Mouse (Mus musculus) hindbrain, embryonic 11.5 days (tissue): ENCODE measurements around the gene Prdm1. TPM values are rescaled to one million over a fixed set of nuclear protein-coding genes. Genes with fewer than 3 reads are reported as not detected.

Source experiments
- ATAC-seq: fragments of 200-750 bp; cut with Nextera tagmentation; 2 replicates; pipeline ENCODE4 v1.8.0; 2017; ENCODE audit warnings: mild to moderate bottlenecking, moderate TSS enrichment, moderate library complexity; ENCODE audit not compliant: low FRiP score
- DNase-seq: peaks from one replicate; pipeline ENCODE4 v3.0.0-alpha.2; 2015; ENCODE audit warnings: low spot score
- H3K27ac ChIP-seq: fragments of 300-500 bp; sonication (generic); 2 replicates; pipeline ENCODE4 v1.5.1; 2014; ENCODE audit warnings: mild to moderate bottlenecking, low read depth, low read length
- H3K27me3 ChIP-seq: fragments of 300-500 bp; sonication (generic); 2 replicates; pipeline ENCODE4 v1.6.1; 2014; ENCODE audit warnings: mild to moderate bottlenecking, low read length, moderate library complexity, mixed read lengths; ENCODE audit not compliant: control insufficient read depth, insufficient read depth
- H3K36me3 ChIP-seq: fragments of 300-500 bp; sonication (generic); 2 replicates; pipeline ENCODE4 v1.6.1; 2014; ENCODE audit warnings: mild to moderate bottlenecking, low read length, moderate library complexity, mixed read lengths; ENCODE audit not compliant: control insufficient read depth, insufficient read depth
- H3K4me1 ChIP-seq: fragments of 300-500 bp; sonication (generic); replicated peaks from 2 replicates; pipeline ENCODE4 v1.6.1; 2014; ENCODE audit warnings: low read length, mixed read lengths; ENCODE audit not compliant: control insufficient read depth, insufficient read depth
- H3K4me2 ChIP-seq: fragments of 300-500 bp; sonication (generic); replicated peaks from 2 replicates; pipeline ENCODE4 v1.6.1; 2014; ENCODE audit warnings: mild to moderate bottlenecking, low read depth, low read length
- H3K4me3 ChIP-seq: fragments of 300-500 bp; sonication (generic); 2 replicates; pipeline ENCODE4 v1.5.1; 2014; ENCODE audit warnings: low read depth, low read length
- H3K9ac ChIP-seq: fragments of 300-500 bp; sonication (generic); 2 replicates; pipeline ENCODE4 v1.6.1; 2014; ENCODE audit warnings: low read depth, low read length
- H3K9me3 ChIP-seq: fragments of 300-500 bp; sonication (generic); 2 replicates; pipeline ENCODE4 v1.6.1; 2016; ENCODE audit warnings: low read length; ENCODE audit not compliant: control insufficient read depth
- WGBS: fragments of 180-500 bp; shearing (Covaris S2); extraction: QIAGEN DNeasy Blood & Tissue Kit; methylation state at CpG from one replicate; pipeline ENCODE4 v1.1.7; 2014; 5-methylcytosine and 5-hydroxymethylcytosine counted together
- polyA plus RNA-seq: library from polyadenylated mRNA; unstranded; fragments of >200 nt; fragmentation: Nextera tagmentation; extraction: Ambion mirVana; gene quantifications from 2 replicates; pipeline ENCODE4 v1.2.1, GENCODE M21; 2014

The Prdm1 gene
- polyA plus RNA-seq, 1 experiment from 2014 or later = 0.99 TPM

GRCm38 (mm10) chr10:44507984-44508383, 20.3 kb downstream of the Prdm1 start:
- no peaks in the 10 kb centered on the region for H3K36me3 ChIP-seq
- no peaks in the 10 kb centered on the region for H3K9me3 ChIP-seq
- DNase-seq = no peak
- H3K9ac ChIP-seq = no peak overlapping the region
- H3K4me3 ChIP-seq = no peak overlapping the region
- ATAC-seq = no peak
- H3K27ac ChIP-seq = no peak overlapping the region
- 36% methylated on average over 2 of the region's 2 CpGs for WGBS
- no peaks in the 10 kb centered on the region for H3K4me1 ChIP-seq
- no peak overlapping the region for H3K4me2 ChIP-seq
- no peaks in the 10 kb centered on the region for H3K27me3 ChIP-seq

DNA sequence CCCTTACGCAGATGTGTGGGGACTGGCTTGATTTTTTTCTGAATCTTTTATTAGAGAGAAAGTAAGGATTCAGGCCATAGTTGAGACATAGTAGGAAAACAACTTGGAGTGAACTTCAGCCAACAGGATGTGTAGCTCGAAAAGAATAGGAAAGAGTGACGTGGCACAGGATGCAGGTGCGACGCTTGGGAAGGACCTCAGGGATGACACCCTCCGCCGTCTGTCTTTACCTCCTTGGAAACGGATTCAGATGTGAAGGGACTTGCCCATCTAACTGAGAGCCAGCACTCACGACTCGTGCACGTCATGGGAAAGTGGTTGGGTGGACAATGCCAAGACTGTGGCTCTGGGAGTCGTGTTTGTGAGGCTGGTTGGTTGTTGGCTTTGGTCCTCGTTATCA, 25.4 kb downstream of the Prdm1 start:
- no peak overlapping the region for H3K4me3 ChIP-seq
- no peak overlapping the region for H3K27ac ChIP-seq
- ATAC-seq = no peak
- H3K36me3 ChIP-seq = no peaks in the 10 kb centered on the region
- H3K27me3 ChIP-seq = no peaks in the 10 kb centered on the region
- WGBS = 78% methylated on average over 13 of the region's 13 CpGs
- H3K4me1 ChIP-seq = no peaks in the 10 kb centered on the region
- DNase-seq = no peak
- H3K9ac ChIP-seq = no peak overlapping the region
- H3K9me3 ChIP-seq = no peaks in the 10 kb centered on the region
- no peak overlapping the region for H3K4me2 ChIP-seq

DNA sequence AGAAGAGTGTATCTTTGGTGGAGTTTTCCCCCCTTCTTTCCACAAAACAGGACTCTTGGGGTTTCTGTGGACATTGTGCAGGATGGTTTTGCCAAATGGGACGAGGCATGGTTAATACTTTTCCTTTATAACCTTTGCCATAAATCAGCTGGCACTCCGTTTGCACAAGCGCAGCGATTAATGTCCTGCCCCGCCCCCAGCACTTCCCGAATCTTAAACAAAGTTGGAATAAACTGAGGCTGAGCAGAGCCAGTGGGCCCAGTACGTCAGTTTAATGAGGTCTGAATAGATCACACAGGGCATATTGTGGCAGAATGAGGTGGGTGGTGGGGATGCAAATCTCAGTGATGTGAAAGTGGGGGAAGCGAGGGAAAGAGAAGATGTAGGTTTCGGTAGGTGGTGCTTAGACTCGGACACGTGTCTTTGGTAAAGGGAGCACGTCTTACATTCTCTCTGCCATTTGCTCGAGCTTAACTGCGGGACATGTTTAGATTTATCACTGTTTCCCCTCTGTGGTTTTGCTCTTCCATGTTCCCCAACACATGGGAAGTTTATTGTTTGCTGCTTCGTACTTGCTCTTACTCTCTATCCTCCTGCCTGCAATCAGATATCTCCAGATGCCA, 28.3 kb downstream of the Prdm1 start:
- ATAC-seq = no peak
- H3K4me1 ChIP-seq = no peaks in the 10 kb centered on the region
- no peak overlapping the region for H3K9ac ChIP-seq
- no peak overlapping the region for H3K4me3 ChIP-seq
- H3K36me3 ChIP-seq = no peaks in the 10 kb centered on the region
- WGBS = 87% methylated on average over 15 of the region's 15 CpGs
- no peak overlapping the region for H3K4me2 ChIP-seq
- no peak overlapping the region for H3K27ac ChIP-seq
- no peaks in the 10 kb centered on the region for H3K9me3 ChIP-seq
- no peak for DNase-seq
- no peaks in the 10 kb centered on the region for H3K27me3 ChIP-seq

DNA sequence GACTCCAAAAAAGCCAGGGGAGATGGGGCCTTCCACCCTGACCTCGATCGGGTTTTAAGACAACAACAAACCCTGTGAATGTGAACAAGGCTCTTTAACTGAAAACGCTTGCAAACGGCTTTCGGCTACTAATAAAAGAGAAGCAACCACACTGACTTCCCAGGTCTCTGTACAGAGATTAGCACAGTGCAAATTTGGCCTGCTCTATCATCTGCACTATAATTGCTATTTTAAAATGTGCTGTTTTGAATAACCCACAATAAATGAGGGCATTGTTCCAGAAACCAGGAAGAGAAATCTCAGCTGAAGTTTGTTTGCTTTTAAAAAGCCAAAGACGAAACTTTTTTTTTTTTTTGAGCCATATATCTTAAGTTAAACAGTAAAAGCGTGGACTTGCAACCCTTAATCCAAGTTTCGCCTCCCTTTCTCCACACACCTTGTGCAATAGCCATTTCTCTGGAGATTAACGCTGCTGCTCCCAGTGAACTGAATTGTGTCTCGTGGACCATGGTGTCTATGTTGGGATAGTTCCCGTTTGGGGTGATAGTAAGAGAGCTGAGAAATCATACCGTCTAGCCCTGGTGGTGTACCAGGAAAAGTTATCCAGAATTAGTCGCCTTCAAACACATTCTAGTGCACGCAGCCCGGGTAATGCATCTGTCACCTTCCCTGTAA, 34.3 kb downstream of the Prdm1 start:
- no peak for DNase-seq
- Histone ChIP-seq H3K4me2 (no peak overlapping the region), H3K9ac (no peak overlapping the region), H3K4me1 (no peaks in the 10 kb centered on the region), H3K9me3 (no peaks in the 10 kb centered on the region), H3K36me3 (no peaks in the 10 kb centered on the region), H3K4me3 (no peak overlapping the region), H3K27me3 (no peaks in the 10 kb centered on the region), H3K27ac (no peak overlapping the region)
- no peak for ATAC-seq
- 82% methylated on average over 15 of the region's 15 CpGs for WGBS

DNA sequence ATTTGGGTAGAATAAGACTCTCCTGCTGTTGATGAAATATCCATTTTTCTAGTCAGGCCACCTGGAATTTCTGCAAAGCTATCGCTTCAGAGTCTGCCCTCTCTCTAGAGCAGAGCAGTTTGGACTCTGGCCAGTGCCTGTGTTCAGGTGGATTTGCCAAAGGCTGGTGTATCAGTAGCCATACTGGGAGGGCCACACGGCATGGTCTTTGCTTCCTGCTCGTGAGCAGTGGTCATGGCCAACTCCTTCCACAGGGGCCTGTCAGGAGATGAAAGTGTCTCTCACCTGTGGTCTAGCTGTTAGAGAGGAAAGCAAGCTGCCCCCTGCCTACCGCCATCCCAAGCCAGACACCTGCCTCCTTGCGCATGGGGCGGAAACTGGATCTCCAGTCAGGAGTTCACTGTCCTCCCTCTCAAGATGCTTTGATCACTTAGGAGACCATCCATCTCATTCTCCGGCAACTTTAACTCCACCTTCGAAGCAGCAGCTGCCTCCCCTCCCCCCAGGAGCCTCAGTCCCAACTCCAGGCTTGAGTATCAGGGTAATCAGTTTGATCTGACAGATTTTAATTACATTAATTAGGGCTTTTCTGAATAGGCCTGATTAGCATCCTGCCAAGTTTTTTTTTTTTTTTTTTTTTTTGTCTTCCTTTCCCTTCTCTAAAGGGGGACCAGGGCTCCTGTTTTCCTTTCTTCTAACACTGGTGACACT, 35.3 kb downstream of the Prdm1 start:
- no peak for ATAC-seq
- Histone ChIP-seq H3K27ac (no peak overlapping the region), H3K9ac (no peak overlapping the region), H3K4me3 (no peak overlapping the region), H3K27me3 (no peaks in the 10 kb centered on the region), H3K4me2 (no peak overlapping the region), H3K36me3 (no peaks in the 10 kb centered on the region), H3K4me1 (no peaks in the 10 kb centered on the region), H3K9me3 (no peaks in the 10 kb centered on the region)
- no peak for DNase-seq
- WGBS = 72% methylated on average over 8 of the region's 8 CpGs

DNA sequence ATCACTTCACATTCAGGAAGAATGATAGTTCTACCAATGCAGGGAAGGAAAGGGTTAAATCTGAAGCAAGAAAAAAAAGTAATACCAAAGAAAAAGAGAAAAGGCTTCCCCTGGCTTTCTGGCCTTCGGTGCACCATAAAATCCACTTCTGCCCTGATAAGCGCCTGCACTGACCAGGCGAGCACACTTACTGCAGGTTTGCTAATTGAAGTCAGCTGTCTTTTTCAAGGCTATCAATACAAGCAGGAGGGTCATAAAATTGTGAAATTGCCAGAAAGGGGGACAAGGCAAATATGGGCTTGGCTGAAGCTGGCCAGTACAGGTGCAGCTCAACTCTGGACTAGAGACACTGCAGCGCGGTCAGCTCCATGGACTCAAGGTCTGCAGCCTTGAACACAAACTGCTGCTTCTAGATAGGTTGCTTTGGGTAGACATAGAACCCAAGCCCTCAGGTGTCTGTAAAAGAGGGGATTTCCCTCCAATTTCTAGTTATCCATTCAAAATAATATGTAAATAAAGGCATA, 37.3 kb downstream of the Prdm1 start:
- Histone ChIP-seq H3K27me3 (no peaks in the 10 kb centered on the region), H3K9me3 (no peaks in the 10 kb centered on the region), H3K4me2 (no peak overlapping the region), H3K4me3 (no peak overlapping the region), H3K27ac (no peak overlapping the region), H3K4me1 (no peaks in the 10 kb centered on the region), H3K9ac (no peak overlapping the region), H3K36me3 (no peaks in the 10 kb centered on the region)
- 74% methylated on average over 5 of the region's 5 CpGs for WGBS
- ATAC-seq = no peak
- no peak for DNase-seq

DNA sequence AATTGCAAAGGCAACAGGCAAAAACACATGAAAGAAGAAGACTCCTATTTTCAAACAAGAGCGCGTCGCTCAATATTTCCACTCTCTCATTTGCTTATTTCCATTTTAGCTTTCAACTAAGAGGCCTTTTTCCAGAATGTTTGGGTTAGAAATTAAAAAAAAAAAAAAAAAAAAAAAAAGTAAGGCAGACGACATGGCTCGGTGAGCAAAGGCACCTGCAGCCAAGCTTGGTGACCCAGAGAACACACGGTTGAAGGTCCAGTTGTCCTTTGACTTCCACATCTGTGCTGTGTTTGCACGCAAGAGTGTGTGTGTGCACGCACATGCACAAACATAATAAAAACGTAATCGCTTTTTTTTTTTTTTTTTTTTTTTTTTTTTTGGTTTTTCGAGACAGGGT, 41.2 kb downstream of the Prdm1 start:
- ATAC-seq (no peak), DNase-seq (no peak)
- WGBS = 89% methylated on average over 10 of the region's 11 CpGs
- no peak overlapping the region for H3K9ac ChIP-seq
- H3K4me3 ChIP-seq = no peak overlapping the region
- H3K4me2 ChIP-seq = no peak overlapping the region
- no peaks in the 10 kb centered on the region for H3K36me3 ChIP-seq
- no peak overlapping the region for H3K27ac ChIP-seq
- H3K4me1 ChIP-seq = no peaks in the 10 kb centered on the region
- H3K27me3 ChIP-seq = no peaks in the 10 kb centered on the region
- no peaks in the 10 kb centered on the region for H3K9me3 ChIP-seq

DNA sequence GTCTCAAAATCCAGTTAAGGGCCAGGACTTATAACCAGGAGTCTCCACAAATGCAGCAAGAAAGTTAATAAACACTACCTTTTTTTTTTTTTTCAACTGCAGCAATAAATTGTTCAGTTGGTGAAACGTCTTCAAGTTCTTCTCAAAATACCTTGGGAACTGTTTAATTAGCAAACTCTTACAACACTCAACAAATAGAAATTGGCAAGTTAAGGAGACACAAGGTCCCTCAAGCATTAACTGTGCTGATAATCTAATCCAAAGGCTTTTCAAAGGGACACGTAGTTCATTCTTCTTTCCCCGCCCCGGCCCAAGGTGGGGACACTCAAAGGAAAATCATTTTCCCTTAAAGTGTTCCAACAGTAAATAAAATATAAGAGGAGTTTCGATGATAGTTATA, 44.2 kb downstream of the Prdm1 start:
- H3K4me2 ChIP-seq = no peak overlapping the region
- no peak overlapping the region for H3K4me3 ChIP-seq
- no peak overlapping the region for H3K9ac ChIP-seq
- no peaks in the 10 kb centered on the region for H3K36me3 ChIP-seq
- H3K4me1 ChIP-seq = no peaks in the 10 kb centered on the region
- H3K27me3 ChIP-seq = no peaks in the 10 kb centered on the region
- DNase-seq = no peak
- no peaks in the 10 kb centered on the region for H3K9me3 ChIP-seq
- no peak overlapping the region for H3K27ac ChIP-seq
- ATAC-seq = no peak
- 90% methylated on average over 5 of the region's 5 CpGs for WGBS
